9 mouse cellular contexts compared by ENCODE assay signal in the genomic region with DNA sequence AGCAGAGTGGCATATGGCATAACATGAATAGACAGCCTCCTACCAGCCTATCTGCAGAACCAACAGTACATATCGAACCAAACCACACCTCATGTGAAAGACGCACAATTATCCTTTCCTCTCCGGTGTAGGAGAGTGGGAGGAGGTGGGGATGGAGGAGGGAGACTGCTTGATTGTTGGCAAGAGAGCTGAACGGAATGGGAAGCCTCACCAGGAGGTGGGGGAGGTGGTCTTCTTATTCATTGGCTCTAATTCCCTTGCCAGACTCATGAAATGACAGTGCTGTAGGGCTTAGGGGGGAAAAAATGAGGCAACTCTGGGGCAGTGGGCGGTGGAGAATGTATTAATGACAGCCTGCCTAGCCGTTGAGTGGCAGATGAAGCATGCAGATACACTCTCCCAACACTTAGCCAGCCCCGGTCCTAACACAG.
A peak's percentile ranks its signal among the peaks of the same experiment; 100 is the strongest.
DNase-seq lines count a peak whose midpoint lies in the region; ATAC-seq and TF ChIP-seq lines count a peak whose summit lies in the region.
"Had no signal": no experiment of that assay in that cellular context is flagged by ENCODE, and none has a peak within 500 bp of the region (broad histone marks: within the 10 kb centered on the region; RNA-seq: fewer than 3 reads in every experiment).

No protein-coding gene starts in this region.

- peak overlapping the region; percentile 1; the same call in 1 of the 2 replicates for H3K9ac ChIP-seq in heart, embryonic 16.5 days (ENCODE audit: low read length)
- no peak overlapping the region for H3K9ac ChIP-seq in embryonic facial prominence, embryonic 13.5 days
- no peak overlapping the region for H3K9ac ChIP-seq in hindbrain, postnatal 0 days (replicated peaks; ENCODE audit: low read length)
- H3K9ac ChIP-seq in midbrain, embryonic 13.5 days (replicated peaks): no peak overlapping the region

- H3K36me3 ChIP-seq in heart, embryonic 16.5 days (ENCODE audit: control insufficient read depth, insufficient read depth): no peaks in the 10 kb centered on the region
- no peaks in the 10 kb centered on the region for H3K36me3 ChIP-seq in embryonic facial prominence, embryonic 13.5 days
- H3K36me3 ChIP-seq in hindbrain, postnatal 0 days (ENCODE audit: insufficient read depth, low read length): no peaks in the 10 kb centered on the region
- no peaks in the 10 kb centered on the region for H3K36me3 ChIP-seq in midbrain, embryonic 13.5 days

- H3K4me3 ChIP-seq in heart, embryonic 16.5 days (ENCODE audit: low read length): peak overlapping the region; percentile 27
- no peak overlapping the region for H3K4me3 ChIP-seq in embryonic facial prominence, embryonic 13.5 days
- H3K4me3 ChIP-seq in hindbrain, postnatal 0 days (ENCODE audit: low read length): no peak overlapping the region
- no peak overlapping the region for H3K4me3 ChIP-seq in midbrain, embryonic 13.5 days (replicated peaks)

- ATAC-seq in heart, embryonic 16.5 days (replicated peaks; ENCODE audit: extremely low read depth, insufficient read depth, low FRiP score): 0 out of 2 replicates have a peak, but pooled peaks have one; percentile 45
- ATAC-seq in embryonic facial prominence, embryonic 13.5 days (ENCODE audit: insufficient number of reproducible peaks, insufficient read depth, low FRiP score, low TSS enrichment, low read depth): no peak
- ATAC-seq in hindbrain, postnatal 0 days: peak; percentile 79
- ATAC-seq in midbrain, embryonic 13.5 days: peak; percentile 82
- no peak for ATAC-seq in megakaryocyte progenitor cell, adult 5-6 weeks (replicated peaks; ENCODE audit: poor library complexity)

- H3K9me3 ChIP-seq in heart, embryonic 16.5 days (replicated peaks; ENCODE audit: control insufficient read depth, low read length): no peaks in the 10 kb centered on the region
- no peaks in the 10 kb centered on the region for H3K9me3 ChIP-seq in embryonic facial prominence, embryonic 13.5 days
- H3K9me3 ChIP-seq in hindbrain, postnatal 0 days (ENCODE audit: low read length): no peaks in the 10 kb centered on the region
- H3K9me3 ChIP-seq in midbrain, embryonic 13.5 days: no peaks in the 10 kb centered on the region

- H3K4me1 ChIP-seq in heart, embryonic 16.5 days (ENCODE audit: control insufficient read depth, insufficient read depth, low read length): peaks cover 13% of the 10 kb centered on the region
- H3K4me1 ChIP-seq in embryonic facial prominence, embryonic 13.5 days: peaks cover 28% of the 10 kb centered on the region
- H3K4me1 ChIP-seq in hindbrain, postnatal 0 days (ENCODE audit: insufficient read depth, low read length): 0 out of 2 replicates have a peak, but pooled peaks cover 3% of the 10 kb centered on the region
- peaks cover 27% of the 10 kb centered on the region for H3K4me1 ChIP-seq in midbrain, embryonic 13.5 days (replicated peaks)

- no peak for DNase-seq in heart, adult 18-20 months
- DNase-seq in hindbrain, postnatal 0 days (ENCODE audit: low spot score): peak; percentile 28
- DNase-seq in ovary, postnatal 14 days (ENCODE audit: low spot score): no peak
- DNase-seq in urinary bladder, adult 18-20 months (ENCODE audit: low spot score in 2 of 2): no peak
- DNase-seq: cerebellum, adult 11 months had no signal

- H3K27ac ChIP-seq in heart, embryonic 16.5 days (ENCODE audit: low read length): 0 out of 2 replicates have a peak overlapping the region, but pooled peaks have one; percentile 14
- no peak overlapping the region for H3K27ac ChIP-seq in embryonic facial prominence, embryonic 13.5 days
- no peak overlapping the region for H3K27ac ChIP-seq in hindbrain, postnatal 0 days
- peak overlapping the region; percentile 63 for H3K27ac ChIP-seq in midbrain, embryonic 13.5 days

- peak overlapping the region; percentile 56 for H3K4me2 ChIP-seq in heart, embryonic 16.5 days (ENCODE audit: low read depth, low read length)
- peak overlapping the region; percentile 16 for H3K4me2 ChIP-seq in embryonic facial prominence, embryonic 13.5 days
- H3K4me2 ChIP-seq in hindbrain, postnatal 0 days (ENCODE audit: low read depth, low read length): peak overlapping the region; percentile 38
- peak overlapping the region; percentile 19 for H3K4me2 ChIP-seq in midbrain, embryonic 13.5 days (replicated peaks)

- no peaks in the 10 kb centered on the region for H3K27me3 ChIP-seq in heart, embryonic 16.5 days (ENCODE audit: control insufficient read depth, insufficient read depth, low read length)
- no peaks in the 10 kb centered on the region; the same call in 1 of the 2 replicates for H3K27me3 ChIP-seq in embryonic facial prominence, embryonic 13.5 days
- H3K27me3 ChIP-seq in hindbrain, postnatal 0 days (ENCODE audit: insufficient read depth, low read length): no peaks in the 10 kb centered on the region
- no peaks in the 10 kb centered on the region for H3K27me3 ChIP-seq in midbrain, embryonic 13.5 days

- TF ChIP-seq CTCF in hindbrain, postnatal 0 days (IDR thresholded peaks at IDR 0.05; ENCODE audit: low read depth): no peak

- 17% methylated on average over 7 of the region's 7 CpGs for WGBS in heart, embryonic 16.5 days
- WGBS in embryonic facial prominence, embryonic 13.5 days: 15% methylated on average over 7 of the region's 7 CpGs
- WGBS in hindbrain, postnatal 0 days: 16% methylated on average over 7 of the region's 7 CpGs
- WGBS in midbrain, embryonic 13.5 days: 5% methylated on average over 7 of the region's 7 CpGs

Comparison
In these comparisons a context has a peak if more than half of its experiments do, and no peak if none do; other contexts are left out.
1. ATAC-seq: peak in heart, embryonic 16.5 days (single experiment), hindbrain, postnatal 0 days (single experiment) and midbrain, embryonic 13.5 days (single experiment); none in embryonic facial prominence, embryonic 13.5 days (single experiment) and megakaryocyte progenitor cell, adult 5-6 weeks (single experiment).
2. H3K27ac ChIP-seq: peak in heart, embryonic 16.5 days (single experiment) and midbrain, embryonic 13.5 days (single experiment); none in embryonic facial prominence, embryonic 13.5 days (single experiment) and hindbrain, postnatal 0 days (single experiment).
3. Peak in every context shown above with its lines, with median percentiles within 50 percentile points of each other: H3K4me2 ChIP-seq.